Mouse (Mus musculus) liver (tissue): Measurements from ENCODE around the gene Zfyve21.

Experiments used
- DNase-seq: peaks from one replicate; pipeline ENCODE4 v3.0.0-alpha.2; 2020; ENCODE audit warnings: mixed read lengths

The Zfyve21 gene

DNA sequence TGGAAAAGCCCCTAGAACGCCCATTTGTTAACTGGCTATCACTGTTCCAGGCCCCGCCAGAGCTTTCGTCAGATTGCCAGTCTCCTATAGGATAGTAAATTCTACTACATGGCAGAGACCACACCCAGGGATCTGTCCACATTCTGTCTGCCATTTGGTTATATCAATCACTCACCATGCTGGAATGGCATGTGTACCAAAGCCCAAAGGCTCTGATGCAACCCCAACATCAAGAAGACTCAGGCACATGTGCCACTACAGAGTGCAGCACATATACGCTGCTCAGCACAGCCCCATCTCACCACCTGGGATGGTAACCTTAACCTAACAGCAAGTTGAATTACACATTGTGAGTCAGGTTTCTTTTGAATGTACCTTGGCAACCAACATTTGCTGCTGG lies 32.0 kb downstream of the Zfyve21 start:
- DNase-seq = no peak

DNA sequence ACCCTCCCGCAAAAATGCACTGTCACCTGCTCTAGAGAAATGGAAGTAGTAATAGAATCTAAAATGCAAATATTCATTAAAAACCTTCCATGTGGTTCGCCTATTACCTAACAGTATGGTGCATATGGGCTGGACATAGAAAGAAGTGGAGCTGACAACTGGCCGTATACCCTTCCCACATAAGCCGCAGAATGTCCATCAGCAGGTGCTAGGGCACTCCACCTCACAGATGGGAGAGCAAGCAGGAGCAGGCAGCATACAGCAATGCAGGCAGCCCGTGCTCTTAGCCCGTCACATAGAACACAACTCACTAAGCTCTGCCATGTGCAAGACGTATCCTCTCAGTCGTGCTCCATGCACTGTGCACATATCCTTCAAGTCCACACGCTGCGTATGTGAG lies 32.8 kb downstream of the Zfyve21 start:
- DNase-seq = no peak

DNA sequence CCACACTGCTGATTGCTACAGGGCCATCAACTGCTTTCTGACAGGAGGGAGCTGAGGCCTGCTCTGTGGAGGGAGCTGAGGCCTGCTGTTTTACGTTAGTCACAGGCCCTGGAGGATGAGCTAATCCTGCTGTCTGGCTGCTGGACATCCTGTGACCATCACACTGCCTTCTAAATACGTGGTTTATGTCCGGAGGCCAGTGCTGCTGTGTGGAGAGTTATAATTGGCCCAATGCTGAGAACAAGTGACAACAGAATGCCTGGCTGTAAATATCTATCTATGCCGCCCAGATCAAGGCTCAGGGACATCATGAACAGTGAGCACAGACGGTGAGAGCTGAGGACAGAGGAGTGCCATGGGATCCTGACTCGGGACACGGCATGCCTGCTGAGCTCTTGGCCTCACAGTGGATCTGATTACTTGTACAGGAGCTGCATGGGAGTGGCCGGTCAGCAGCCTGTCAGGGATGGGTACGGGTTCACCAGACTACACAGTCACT lies 34.4 kb downstream of the Zfyve21 start:
- no peak for DNase-seq

DNA sequence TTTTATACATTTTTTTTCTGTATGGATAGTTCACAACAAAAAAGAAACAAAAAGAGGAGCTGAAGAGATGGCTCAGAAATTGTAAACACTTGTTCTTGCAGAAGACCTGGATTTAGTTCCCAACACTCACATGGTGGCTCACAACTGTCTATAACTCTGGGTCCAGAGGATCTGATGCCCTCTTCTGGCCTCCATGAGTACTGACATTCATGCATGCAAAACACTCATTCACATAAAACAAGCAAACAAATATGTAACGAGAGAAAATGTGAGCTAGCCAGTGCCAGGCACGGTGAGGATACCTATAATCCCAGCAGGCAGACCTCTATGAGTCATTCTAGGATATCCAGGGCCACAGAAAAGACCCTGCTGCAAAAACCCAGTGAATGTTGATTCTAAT lies 37.3 kb downstream of the Zfyve21 start:
- no peak for DNase-seq

DNA sequence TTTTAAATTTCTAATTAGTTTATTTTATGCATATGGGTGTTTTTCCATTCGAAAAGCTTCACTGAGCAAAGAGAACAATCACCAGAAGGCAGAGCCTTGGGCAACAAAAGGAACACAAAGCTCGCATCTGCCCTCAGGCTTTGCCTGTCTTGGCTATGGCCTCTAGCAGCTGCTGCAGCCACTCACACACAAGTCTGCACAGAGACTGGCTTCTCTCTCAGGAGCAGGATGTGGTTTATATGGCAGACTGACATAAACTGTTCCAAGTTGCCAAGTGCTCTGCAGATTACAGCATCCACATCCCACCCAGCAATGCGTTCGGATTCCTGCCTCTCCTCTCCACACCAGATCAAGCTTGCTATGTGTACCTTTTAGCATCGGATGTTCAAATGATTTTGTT lies 37.8 kb downstream of the Zfyve21 start:
- no peak for DNase-seq

DNA sequence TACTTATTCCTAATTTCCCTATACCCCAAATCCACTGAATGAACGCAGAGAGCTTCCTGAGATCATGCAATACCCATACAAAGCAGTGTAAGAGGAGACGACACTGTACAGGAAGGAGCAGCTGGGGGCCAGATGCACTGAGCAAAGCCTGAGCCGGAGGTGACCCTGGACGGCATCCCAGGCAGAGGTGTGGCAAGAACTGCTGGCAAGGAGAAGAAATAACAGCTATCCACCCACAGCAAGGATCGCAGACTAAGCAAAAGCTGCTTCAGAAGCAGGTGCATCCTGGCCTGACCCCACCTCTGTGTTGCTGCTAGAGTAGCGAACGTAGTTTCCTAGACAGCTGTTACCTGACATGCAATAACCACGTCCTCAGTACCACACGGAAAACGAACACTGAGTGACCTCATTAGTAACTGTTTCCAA lies 39.1 kb downstream of the Zfyve21 start:
- DNase-seq = no peak

DNA sequence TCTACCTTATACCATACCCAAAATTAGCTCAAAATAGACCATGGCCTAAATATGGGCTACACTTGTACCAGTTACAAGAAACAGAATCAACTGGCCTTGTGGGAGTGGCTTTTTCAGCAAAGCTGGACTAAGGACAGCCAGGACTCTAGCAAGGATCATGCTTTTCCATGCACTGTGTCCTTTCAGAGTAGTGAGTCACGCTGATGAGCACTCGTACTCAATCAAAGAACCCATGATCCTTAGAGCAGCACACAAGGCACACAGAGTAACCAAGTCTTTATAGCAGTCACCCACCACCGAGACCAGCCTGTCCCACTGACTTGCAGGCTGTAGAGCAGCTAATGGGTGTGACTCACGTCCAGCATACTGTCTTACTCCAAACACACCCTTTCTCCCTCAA lies 39.6 kb downstream of the Zfyve21 start:
- no peak for DNase-seq

DNA sequence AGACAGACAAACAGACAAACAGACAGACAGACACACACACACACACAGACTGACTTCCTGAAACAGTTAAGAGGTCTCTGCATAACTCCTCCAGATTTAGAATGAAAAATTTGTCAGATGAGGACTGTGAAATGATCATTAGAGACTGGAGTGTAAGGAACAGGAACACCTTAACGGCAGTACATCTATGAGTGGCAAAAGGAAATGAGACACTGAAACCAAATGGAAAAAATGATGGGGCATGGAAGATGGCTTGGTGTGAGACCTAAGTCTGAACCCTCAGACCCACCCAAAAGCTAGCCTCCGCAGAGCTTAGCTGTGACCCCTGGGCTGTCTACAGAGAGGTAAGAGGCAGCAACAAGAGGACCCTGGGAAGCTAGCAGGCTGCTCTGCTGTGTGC lies 41.5 kb downstream of the Zfyve21 start:
- no peak for DNase-seq

DNA sequence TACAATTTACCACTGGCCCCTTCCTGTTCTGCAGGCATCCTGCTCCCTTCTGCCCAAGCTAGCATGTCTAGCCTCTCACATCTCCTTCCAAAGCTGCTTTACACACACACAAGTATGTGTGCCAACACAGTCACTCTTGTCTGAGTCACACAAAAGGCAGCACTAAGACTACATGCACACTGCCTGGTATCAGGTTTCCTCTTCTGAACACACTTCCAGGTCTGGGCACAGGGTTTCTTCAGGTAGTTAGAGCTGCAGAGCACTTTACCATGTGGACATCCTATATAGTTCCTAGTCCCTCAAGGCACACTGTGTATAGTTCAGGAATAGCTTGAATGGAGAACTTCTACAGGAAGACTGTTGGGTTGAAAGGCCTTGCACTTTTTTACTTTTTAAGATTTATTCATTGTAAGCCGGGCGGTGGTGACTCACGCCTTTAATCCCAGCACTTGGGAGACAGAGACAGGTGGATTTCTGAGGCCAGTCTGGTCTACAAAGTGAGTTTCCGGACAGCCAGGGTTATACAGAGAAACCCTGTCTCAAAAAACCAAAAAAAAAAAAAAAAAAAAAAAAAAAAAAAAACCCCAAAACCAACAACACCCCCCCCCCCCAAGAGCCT lies 50.3 kb downstream of the Zfyve21 start:
- DNase-seq = no peak

DNA sequence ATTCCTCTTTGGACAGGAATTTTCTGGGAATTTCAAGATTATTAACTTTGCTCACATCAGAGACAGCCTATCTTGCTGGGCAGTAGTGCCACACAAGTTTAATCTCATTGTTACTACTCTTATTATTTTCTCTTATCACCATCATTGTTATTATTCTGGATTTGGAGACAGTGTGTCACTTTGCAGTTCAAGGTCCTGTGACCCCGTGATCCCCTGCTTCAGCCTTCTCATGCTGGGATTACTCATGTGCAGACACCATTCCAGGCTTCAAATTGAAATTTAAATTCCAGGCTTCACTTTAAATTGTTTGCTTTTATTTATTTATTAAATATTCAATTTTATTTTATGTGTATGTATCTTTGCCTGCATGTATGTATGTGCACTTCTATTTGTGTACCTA lies 55.8 kb downstream of the Zfyve21 start:
- DNase-seq = no peak

DNA sequence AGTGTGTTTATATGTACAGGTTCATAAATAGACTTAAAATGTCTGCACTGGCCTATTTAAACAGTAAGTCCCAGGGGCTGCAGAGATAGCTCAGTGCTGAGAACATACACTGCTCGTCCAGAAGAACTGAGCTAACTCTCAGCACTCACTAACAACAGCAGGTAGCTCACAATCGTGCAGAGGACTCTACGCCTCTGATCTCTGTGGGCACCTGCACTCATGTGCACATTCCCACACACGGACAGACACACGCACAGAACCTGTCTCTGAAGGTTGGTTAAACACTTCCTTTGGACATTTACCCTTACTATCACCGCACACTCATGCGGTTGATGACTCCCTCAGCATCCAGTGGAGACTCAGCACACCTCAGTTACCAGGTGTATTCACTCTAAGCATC lies 56.8 kb downstream of the Zfyve21 start:
- DNase-seq = no peak

DNA sequence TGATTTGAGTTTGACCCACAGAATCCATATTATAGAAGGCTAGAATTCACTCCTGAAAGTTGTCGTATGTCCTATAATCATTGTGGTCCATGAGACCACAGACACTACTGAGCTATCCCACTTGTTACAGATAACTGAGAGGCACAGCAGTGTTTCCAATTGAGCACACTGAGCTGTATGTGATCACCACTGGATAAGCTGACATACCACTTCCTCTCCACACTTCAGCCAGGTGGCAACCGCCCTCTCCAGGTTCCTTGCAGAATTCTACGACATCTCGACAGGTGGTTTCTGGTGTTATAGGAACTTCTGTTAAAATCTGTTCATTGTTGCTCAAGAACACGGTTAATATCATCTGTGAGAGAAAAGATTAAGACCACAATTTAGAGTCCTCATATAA lies 58.1 kb downstream of the Zfyve21 start:
- DNase-seq = no peak

DNA sequence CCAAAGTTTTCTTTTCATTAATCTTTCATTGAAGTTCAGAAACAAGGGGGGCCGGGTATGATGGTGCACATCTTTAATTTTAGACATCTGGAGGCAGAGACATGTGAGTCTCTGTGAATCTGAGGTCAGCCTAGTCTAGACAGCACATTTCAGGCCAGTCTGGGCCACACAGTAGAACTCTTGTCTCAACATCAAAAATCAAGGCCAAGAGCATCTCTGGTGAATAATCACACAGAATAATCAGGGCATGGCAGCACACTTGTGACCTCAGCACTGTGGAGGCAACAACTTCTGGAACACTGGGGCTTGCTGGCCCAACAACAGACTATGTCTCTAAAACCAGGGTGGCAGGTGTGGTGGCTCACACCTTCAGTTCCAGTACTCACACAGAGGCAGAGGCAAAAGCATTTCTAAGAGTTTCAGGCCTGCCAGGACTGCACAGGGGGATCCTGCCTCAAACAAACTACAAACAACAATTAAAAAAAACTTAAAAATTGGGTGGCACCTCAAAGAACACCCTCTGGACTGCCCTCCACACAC lies 60.7 kb downstream of the Zfyve21 start:
- no peak for DNase-seq

DNA sequence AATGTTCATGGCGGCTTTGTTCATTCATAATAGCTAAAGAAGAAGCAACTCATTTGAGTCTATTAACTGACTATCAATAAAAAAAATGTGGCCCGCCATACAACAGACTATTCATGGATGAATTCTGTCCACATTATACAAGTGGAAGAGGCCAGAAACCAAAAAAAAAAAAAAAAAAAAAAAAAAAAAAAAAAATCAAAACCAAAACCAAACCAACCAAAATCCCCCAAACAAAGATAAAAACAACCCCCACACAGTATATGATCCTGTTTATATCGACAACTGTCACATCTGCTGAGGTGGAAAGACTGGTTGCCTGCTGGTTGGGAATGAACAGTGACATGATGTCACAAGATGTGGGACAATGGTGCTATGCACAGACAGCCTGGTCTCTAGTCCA lies 61.5 kb downstream of the Zfyve21 start:
- DNase-seq = no peak

DNA sequence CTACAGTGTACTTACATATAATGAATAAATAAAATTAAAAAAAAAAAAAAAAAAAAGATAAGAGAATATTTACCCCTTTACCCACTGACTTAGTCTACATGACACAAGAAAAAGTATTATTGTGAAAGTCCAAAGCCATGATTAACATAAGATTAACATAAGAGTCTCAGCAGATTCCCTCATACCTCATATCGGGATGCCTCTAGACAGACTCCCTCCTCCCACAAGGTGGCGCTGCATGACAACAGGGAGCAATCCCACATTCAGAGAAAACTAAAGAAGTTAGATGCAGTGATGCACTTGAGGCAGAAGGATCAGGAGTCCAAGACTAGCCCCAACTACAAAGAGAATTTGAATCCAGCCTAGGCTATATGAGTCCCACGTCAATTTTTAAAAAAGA lies 64.2 kb downstream of the Zfyve21 start:
- peak; percentile 88 for DNase-seq
